Mouse (Mus musculus) embryonic facial prominence, embryonic 14.5 days (tissue): Measurements from ENCODE around the gene Rpl39. TPM values are rescaled to one million over a fixed set of nuclear protein-coding genes. Genes with fewer than 3 reads are reported as not detected.
A peak's percentile ranks its signal among the peaks of the same experiment; 100 is the strongest.
"Not testable (repeated sequence)": the region's sequence is repeated elsewhere in the genome, so short reads cannot be mapped to it uniquely, and the experiment has no call there.

ENCODE experiments used
- ATAC-seq: fragments of 200-750 bp; cut with Nextera tagmentation; 2 replicates; pipeline ENCODE4 v1.8.0; 2017; ENCODE audit warnings: low read depth, moderate number of reproducible peaks, moderate TSS enrichment
- DNase-seq: peaks from one replicate; pipeline ENCODE4 v3.0.0-alpha.2; 2015; ENCODE audit warnings: low spot score
- H3K27ac ChIP-seq: fragments of 300-500 bp; sonication (generic); replicated peaks from 2 replicates; pipeline ENCODE4 v1.5.1; 2014; ENCODE audit warnings: low read depth, mild to moderate bottlenecking, low read length, moderate library complexity
- H3K27me3 ChIP-seq: fragments of 300-500 bp; sonication (generic); replicated peaks from 2 replicates; pipeline ENCODE4 v1.6.1; 2014; ENCODE audit warnings: low read length; ENCODE audit not compliant: control insufficient read depth, insufficient read depth
- H3K36me3 ChIP-seq: fragments of 300-500 bp; sonication (generic); 2 replicates; pipeline ENCODE4 v1.6.1; 2014; ENCODE audit warnings: low read length, mixed read lengths; ENCODE audit not compliant: control insufficient read depth, insufficient read depth
- H3K4me1 ChIP-seq: fragments of 300-500 bp; sonication (generic); 2 replicates; pipeline ENCODE4 v1.6.1; 2014; ENCODE audit warnings: antibody characterized with exemption, low read length; ENCODE audit not compliant: control insufficient read depth, insufficient read depth
- H3K4me2 ChIP-seq: fragments of 300-500 bp; sonication (generic); 2 replicates; pipeline ENCODE4 v1.6.1; 2014; ENCODE audit warnings: low read depth, mild to moderate bottlenecking, low read length, moderate library complexity, mixed read lengths
- H3K4me3 ChIP-seq: fragments of 300-500 bp; sonication (generic); 2 replicates; pipeline ENCODE4 v1.5.1; 2014; ENCODE audit warnings: low read depth, mild to moderate bottlenecking, low read length
- H3K9ac ChIP-seq: fragments of 300-500 bp; sonication (generic); 2 replicates; pipeline ENCODE4 v1.6.1; 2014; ENCODE audit warnings: low read depth, mild to moderate bottlenecking, low read length, moderate library complexity, mixed read lengths
- H3K9me3 ChIP-seq: fragments of 300-500 bp; sonication (generic); 2 replicates; pipeline ENCODE4 v1.6.1; 2016; ENCODE audit warnings: low read length; ENCODE audit not compliant: control insufficient read depth
- WGBS: fragments of 180-500 bp; shearing (Covaris S2); extraction: QIAGEN DNeasy Blood & Tissue Kit; methylation state at CpG from one replicate; pipeline ENCODE4 v1.1.7; 2014; 5-methylcytosine and 5-hydroxymethylcytosine counted together
- polyA plus RNA-seq: library from polyadenylated mRNA; unstranded; fragments of >200 nt; fragmentation: Nextera tagmentation; extraction: Ambion mirVana; gene quantifications from 2 replicates; pipeline ENCODE4 v1.2.1, GENCODE M21; 2014

Rpl39 gene
- polyA plus RNA-seq, 1 experiment from 2014 or later: 763 TPM

GRCm38 (mm10) chrX:37081194-37081593 is 4.0 kb downstream of the Rpl39 start:
- Histone ChIP-seq H3K27ac (no peak overlapping the region), H3K9ac (no peak overlapping the region), H3K4me2 (no peak overlapping the region), H3K4me3 (no peak overlapping the region), H3K36me3 (peaks cover 12% of the 10 kb centered on the region), H3K9me3 (no peaks in the 10 kb centered on the region), H3K4me1 (no peaks in the 10 kb centered on the region), H3K27me3 (no peaks in the 10 kb centered on the region)
- ATAC-seq: no peak
- no peak for DNase-seq
- WGBS: 62% methylated on average over 6 of the region's 6 CpGs

- not testable (repeated sequence) for H3K9me3 ChIP-seq, H3K4me3 ChIP-seq, H3K9ac ChIP-seq, H3K27me3 ChIP-seq, DNase-seq, H3K27ac ChIP-seq, H3K4me2 ChIP-seq, ATAC-seq, H3K4me1 ChIP-seq
- 57% methylated on average over 3 of the region's 4 CpGs for WGBS
- H3K36me3 ChIP-seq: peaks cover 12% of the 10 kb centered on the region
These were observed 4.9 kb downstream of the Rpl39 start for GRCm38 (mm10) chrX:37080345-37080744.

- Histone ChIP-seq H3K9ac (no peak overlapping the region), H3K9me3 (no peaks in the 10 kb centered on the region), H3K27ac (no peak overlapping the region), H3K4me3 (no peak overlapping the region), H3K27me3 (no peaks in the 10 kb centered on the region), H3K4me2 (no peak overlapping the region), H3K36me3 (peaks cover 5% of the 10 kb centered on the region; the same call in 1 of the 2 replicates), H3K4me1 (no peaks in the 10 kb centered on the region)
- ATAC-seq (no peak), DNase-seq (peak; percentile 32)
- 72% methylated on average over 8 of the region's 8 CpGs for WGBS
These were observed 8.6 kb downstream of the Rpl39 start for GRCm38 (mm10) chrX:37076651-37077050.

- H3K27me3 ChIP-seq: no peaks in the 10 kb centered on the region
- no peak overlapping the region for H3K27ac ChIP-seq
- no peaks in the 10 kb centered on the region for H3K36me3 ChIP-seq
- H3K4me2 ChIP-seq: no peak overlapping the region
- H3K4me1 ChIP-seq: no peaks in the 10 kb centered on the region
- 34% methylated on average over 9 of the region's 9 CpGs for WGBS
- DNase-seq: peak; percentile 32
- no peaks in the 10 kb centered on the region for H3K9me3 ChIP-seq
- ATAC-seq: 0 out of 2 replicates have a peak, but pooled peaks have one; percentile 37
- no peak overlapping the region for H3K4me3 ChIP-seq
- no peak overlapping the region for H3K9ac ChIP-seq
These were observed 10.8 kb downstream of the Rpl39 start for GRCm38 (mm10) chrX:37074262-37074892.

- DNase-seq: no peak
- Histone ChIP-seq H3K4me1 (no peaks in the 10 kb centered on the region), H3K9ac (no peak overlapping the region), H3K4me2 (no peak overlapping the region), H3K36me3 (no peaks in the 10 kb centered on the region), H3K4me3 (no peak overlapping the region), H3K27ac (no peak overlapping the region), H3K27me3 (no peaks in the 10 kb centered on the region), H3K9me3 (no peaks in the 10 kb centered on the region)
- 73% methylated on average over 5 of the region's 5 CpGs for WGBS
- no peak for ATAC-seq
These were observed 16.4 kb downstream of the Rpl39 start for GRCm38 (mm10) chrX:37068766-37069165.

GRCm38 (mm10) chrX:37067299-37067698 is 17.9 kb downstream of the Rpl39 start:
- no peaks in the 10 kb centered on the region for H3K9me3 ChIP-seq
- no peak overlapping the region for H3K4me3 ChIP-seq
- no peaks in the 10 kb centered on the region for H3K36me3 ChIP-seq
- 91% methylated on average over 3 of the region's 3 CpGs for WGBS
- no peak overlapping the region for H3K9ac ChIP-seq
- no peak for DNase-seq
- H3K4me2 ChIP-seq: no peak overlapping the region
- H3K27ac ChIP-seq: no peak overlapping the region
- no peaks in the 10 kb centered on the region for H3K27me3 ChIP-seq
- no peak for ATAC-seq
- no peaks in the 10 kb centered on the region for H3K4me1 ChIP-seq

GRCm38 (mm10) chrX:37063902-37064301 is 21.3 kb downstream of the Rpl39 start:
- no peaks in the 10 kb centered on the region for H3K36me3 ChIP-seq
- H3K27me3 ChIP-seq: no peaks in the 10 kb centered on the region
- H3K4me2 ChIP-seq: no peak overlapping the region
- H3K4me3 ChIP-seq: no peak overlapping the region
- 76% methylated on average over 9 of the region's 9 CpGs for WGBS
- no peak overlapping the region for H3K9ac ChIP-seq
- no peaks in the 10 kb centered on the region for H3K4me1 ChIP-seq
- H3K27ac ChIP-seq: no peak overlapping the region
- H3K9me3 ChIP-seq: no peaks in the 10 kb centered on the region
- no peak for DNase-seq
- ATAC-seq: no peak

GRCm38 (mm10) chrX:37048890-37049823 is 36.0 kb downstream of the Rpl39 start:
- Histone ChIP-seq H3K36me3 (no peaks in the 10 kb centered on the region), H3K4me3 (peak overlapping the region; percentile 36), H3K9ac (no peak overlapping the region), H3K27me3 (peaks cover 63% of the 10 kb centered on the region), H3K4me2 (peak overlapping the region; percentile 56), H3K4me1 (no peaks in the 10 kb centered on the region), H3K9me3 (no peaks in the 10 kb centered on the region), H3K27ac (no peak overlapping the region)
- WGBS: 18% methylated on average over 46 of the region's 70 CpGs
- ATAC-seq (no peak), DNase-seq (no peak)
